Mouse (Mus musculus) heart, embryonic 14.5 days (tissue): ENCODE data around the gene Mrps36. TPM values are rescaled to one million over a fixed set of nuclear protein-coding genes. Genes with fewer than 3 reads are reported as not detected.

Experiments used
- polyA plus RNA-seq: library from polyadenylated mRNA; unstranded; fragments of >200 nt; fragmentation: Nextera tagmentation; extraction: Ambion mirVana; gene quantifications from 2 replicates; pipeline ENCODE4 v1.2.1, GENCODE M21; 2014

Mrps36 gene
- polyA plus RNA-seq, 1 experiment from 2014 or later = 291 TPM

Other genes starting within 250 kb of the Mrps36 start
- gene Ocln, start 191.9 kb downstream of the Mrps36 start, polyA plus RNA-seq = 2.0 and 2.1 TPM in 2 replicates
- 3.1 and 3.6 TPM in 2 replicates for gene Marveld2, start 127.7 kb downstream of the Mrps36 start, polyA plus RNA-seq
- gene Ak6, start 93.7 kb downstream of the Mrps36 start, polyA plus RNA-seq = 246 and 262 TPM in 2 replicates
- 25.1 and 26.3 TPM in 2 replicates for gene Rad17, start 93.6 kb downstream of the Mrps36 start, polyA plus RNA-seq
- 6.2 and 8.5 TPM in 2 replicates for gene Taf9, start 93.1 kb downstream of the Mrps36 start, polyA plus RNA-seq
- gene Ccdc125, start 74.9 kb downstream of the Mrps36 start, polyA plus RNA-seq = 3.5 and 3.8 TPM in 2 replicates
- 69.2 and 70.2 TPM in 2 replicates for gene Cdk7, start 13.7 kb downstream of the Mrps36 start, polyA plus RNA-seq
- gene Cenph, start 31.2 kb upstream of the Mrps36 start, polyA plus RNA-seq = 18.0 and 18.1 TPM in 2 replicates
- gene Ccnb1, start 41.9 kb upstream of the Mrps36 start, polyA plus RNA-seq = 188 and 214 TPM in 2 replicates
- 38.5 and 41.9 TPM in 2 replicates for gene Slc30a5, start 88.8 kb upstream of the Mrps36 start, polyA plus RNA-seq